Mouse (Mus musculus): ENCODE results near the gene Ino80b.

Gene Ino80b

GRCm38 (mm10) chr6:83117616-83118015 is 7.6 kb downstream of the Ino80b start:
- no peak for DNase-seq (ENCODE audit: low spot score in 2 of 2)

- no peak for DNase-seq (ENCODE audit: low spot score in 2 of 2)
Measured at GRCm38 (mm10) chr6:83117165-83117438, 8.1 kb downstream of the Ino80b start.

- no peak for DNase-seq (ENCODE audit: low spot score in 2 of 2)
Measured at GRCm38 (mm10) chr6:83116373-83117164, 8.7 kb downstream of the Ino80b start.

GRCm38 (mm10) chr6:83115682-83116372 is 9.4 kb downstream of the Ino80b start:
- no peak for DNase-seq (ENCODE audit: low spot score in 2 of 2)

- peak; percentile 81 to 90 for DNase-seq (ENCODE audit: low spot score in 2 of 2)
Measured at GRCm38 (mm10) chr6:83115011-83115671, 10.1 kb downstream of the Ino80b start, which contains the start of gene Mogs. Mogs (plus strand) TSS chr6:83115496.

GRCm38 (mm10) chr6:83111510-83112136 is 13.6 kb downstream of the Ino80b start:
- DNase-seq (ENCODE audit: low spot score in 2 of 2), result no peak

GRCm38 (mm10) chr6:83108762-83109668 is 16.2 kb downstream of the Ino80b start, which contains the start of gene Mrpl53:
Mrpl53 (plus strand) TSS chr6:83109040.
- DNase-seq (ENCODE audit: low spot score in 2 of 2), result peak in 1 of 2 experiments; percentile 72

GRCm38 (mm10) chr6:83107566-83108400 is 17.4 kb downstream of the Ino80b start:
- DNase-seq (ENCODE audit: low spot score in 2 of 2), result no peak

GRCm38 (mm10) chr6:83104158-83104557 is 21.1 kb downstream of the Ino80b start:
- no peak for DNase-seq (ENCODE audit: low spot score in 2 of 2)

GRCm38 (mm10) chr6:83103130-83103650 is 22.0 kb downstream of the Ino80b start:
- no peak for DNase-seq (ENCODE audit: low spot score in 2 of 2)

- no peak for DNase-seq (ENCODE audit: low spot score in 2 of 2)
Measured at GRCm38 (mm10) chr6:83101688-83102556, 23.3 kb downstream of the Ino80b start.

- peak; percentile 84 to 87 for DNase-seq (ENCODE audit: low spot score in 2 of 2)
Measured at GRCm38 (mm10) chr6:83101316-83101687, 23.9 kb downstream of the Ino80b start, which contains the start of the genes Ccdc142 and Gm42688. Ccdc142 (plus strand) TSS chr6:83101601. Gm42688 (plus strand) TSS chr6:83101617.

GRCm38 (mm10) chr6:83098411-83098810 is 26.8 kb downstream of the Ino80b start:
- no peak for DNase-seq (ENCODE audit: low spot score in 2 of 2)

GRCm38 (mm10) chr6:83095968-83096367 is 29.3 kb downstream of the Ino80b start:
- no peak for DNase-seq (ENCODE audit: low spot score in 2 of 2)

- no peak for DNase-seq (ENCODE audit: low spot score in 2 of 2)
Measured at GRCm38 (mm10) chr6:83092416-83093127, 32.7 kb downstream of the Ino80b start.

GRCm38 (mm10) chr6:83087926-83088260 is 37.3 kb downstream of the Ino80b start:
- DNase-seq (ENCODE audit: low spot score in 2 of 2), result no peak

- DNase-seq (ENCODE audit: low spot score in 2 of 2), result no peak
Measured at GRCm38 (mm10) chr6:83087205-83087925, 37.9 kb downstream of the Ino80b start.
